Mouse (Mus musculus) urinary bladder, adult 18-20 months (tissue): ENCODE results near the gene Cpz.

ENCODE experiments used
- DNase-seq, 2 experiments: peaks; one replicate each; pipeline ENCODE4 v3.0.0; 2022; ENCODE audit warnings: low spot score in 2 of 2, mixed read lengths in 2 of 2

The Cpz gene

GRCm38 (mm10) chr5:35525469-35526123 lies at the start of gene Cpz:
Cpz (minus strand) TSS chr5:35525698.
- DNase-seq, result no peak

GRCm38 (mm10) chr5:35574653-35575599 lies 49.4 kb upstream of the Cpz start, which contains the start of gene Trmt44:
Trmt44 (minus strand) TSS chr5:35575070.
- DNase-seq, result peak; percentile 88 to 91

DNA sequence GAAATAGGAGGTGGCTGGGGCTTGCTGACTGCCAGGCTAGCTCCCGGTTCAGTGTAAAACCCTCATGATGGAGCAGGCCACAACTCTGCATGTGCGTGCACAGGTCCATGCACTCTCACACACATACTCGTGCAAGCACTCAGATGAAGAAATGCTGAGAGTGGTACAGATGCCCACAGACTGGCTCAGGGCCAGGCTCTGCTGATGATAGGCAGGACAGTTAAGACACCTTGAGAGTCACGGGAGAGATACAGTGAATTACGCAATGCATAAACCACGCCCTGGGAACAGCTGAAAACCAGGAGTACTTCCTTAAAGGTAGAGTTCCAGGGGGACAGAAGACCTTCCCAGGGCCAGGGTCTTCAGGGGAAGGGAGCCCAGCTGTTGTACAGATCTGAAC lies 46.0 kb upstream of the Cpz start:
- DNase-seq, result no peak

DNA sequence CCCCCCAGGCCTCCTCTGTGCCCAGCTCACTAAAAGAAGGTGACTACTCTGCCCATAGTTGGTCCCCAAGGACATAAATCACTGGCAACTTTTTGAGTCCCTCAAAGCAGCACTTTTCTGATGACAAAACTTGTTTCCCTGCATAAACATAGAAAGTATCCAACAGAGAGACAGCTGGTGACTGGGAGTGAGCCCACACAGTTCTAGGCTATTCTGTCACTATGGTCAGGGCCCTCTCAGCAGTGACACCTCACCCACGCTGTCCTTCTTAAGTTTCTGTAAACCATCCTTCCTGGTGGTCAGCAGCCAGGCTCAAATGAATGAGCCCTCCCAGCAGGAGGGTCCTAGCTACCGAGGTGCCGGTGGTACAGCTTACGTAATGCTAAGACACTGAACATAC lies 41.1 kb upstream of the Cpz start:
- no peak for DNase-seq

- no peak for DNase-seq
Measured at GRCm38 (mm10) chr5:35565217-35565616, 39.7 kb upstream of the Cpz start.

DNA sequence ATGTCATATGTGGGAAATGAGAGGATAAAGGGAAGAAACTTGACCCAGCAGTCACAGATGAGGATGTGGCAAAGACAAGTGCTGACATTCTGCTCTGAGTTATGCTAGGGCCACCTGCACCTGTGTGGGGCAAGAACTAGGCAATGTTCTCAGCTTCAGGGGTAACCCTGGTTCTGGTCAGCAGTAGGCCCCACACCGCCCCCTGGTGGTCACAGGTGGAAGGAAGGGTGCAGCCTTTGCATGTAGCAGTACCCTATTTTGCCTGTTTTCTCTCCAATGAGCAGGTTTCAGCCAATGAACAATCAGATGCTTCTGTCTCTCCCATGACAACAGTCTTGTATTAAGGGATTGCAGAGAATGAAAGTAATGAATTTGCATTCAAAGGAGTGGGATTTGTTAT lies 38.0 kb upstream of the Cpz start:
- peak; percentile 48 to 61 for DNase-seq

GRCm38 (mm10) chr5:35562616-35563015 lies 37.1 kb upstream of the Cpz start:
- no peak for DNase-seq

DNA sequence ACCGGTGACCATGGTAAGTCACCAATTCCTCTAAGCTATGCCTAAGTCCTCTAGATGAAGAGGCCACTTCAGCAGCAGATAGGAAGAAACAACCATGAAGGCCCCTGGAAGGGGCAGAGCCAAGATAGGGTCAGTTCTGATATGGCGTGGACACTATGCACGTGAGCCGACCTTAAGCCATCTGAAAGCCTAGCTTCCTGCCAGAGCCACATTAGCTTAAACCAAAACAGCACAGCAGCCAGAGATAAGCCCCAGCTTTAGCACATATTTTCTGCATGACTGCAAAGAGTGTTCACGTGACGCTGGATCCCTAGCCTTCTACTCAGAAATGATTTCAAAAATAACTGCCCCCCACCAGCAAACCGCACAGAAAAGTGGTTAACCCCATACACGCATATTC lies 33.9 kb upstream of the Cpz start:
- DNase-seq, result no peak

GRCm38 (mm10) chr5:35557946-35558621 lies 32.6 kb upstream of the Cpz start:
- DNase-seq, result no peak

DNA sequence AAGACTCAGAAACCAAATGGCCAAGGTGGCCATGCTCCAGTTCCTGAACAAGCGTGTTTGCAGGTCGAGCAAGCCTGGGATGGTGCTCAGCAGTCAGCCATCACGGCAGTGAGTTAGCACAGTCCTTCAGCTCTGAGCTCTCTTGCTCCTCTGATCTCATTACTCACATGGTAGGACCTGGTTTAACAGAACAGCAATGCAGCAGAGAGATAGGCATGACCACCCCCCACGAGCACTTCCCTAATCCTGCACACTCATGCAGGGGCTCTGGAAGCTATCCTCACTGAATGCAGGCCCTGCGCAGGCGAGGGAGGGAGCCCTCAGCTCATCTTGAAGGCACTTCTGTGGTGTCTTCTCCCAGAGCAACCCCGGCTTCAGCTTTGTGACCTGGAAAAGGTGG lies 30.9 kb upstream of the Cpz start:
- no peak for DNase-seq

DNA sequence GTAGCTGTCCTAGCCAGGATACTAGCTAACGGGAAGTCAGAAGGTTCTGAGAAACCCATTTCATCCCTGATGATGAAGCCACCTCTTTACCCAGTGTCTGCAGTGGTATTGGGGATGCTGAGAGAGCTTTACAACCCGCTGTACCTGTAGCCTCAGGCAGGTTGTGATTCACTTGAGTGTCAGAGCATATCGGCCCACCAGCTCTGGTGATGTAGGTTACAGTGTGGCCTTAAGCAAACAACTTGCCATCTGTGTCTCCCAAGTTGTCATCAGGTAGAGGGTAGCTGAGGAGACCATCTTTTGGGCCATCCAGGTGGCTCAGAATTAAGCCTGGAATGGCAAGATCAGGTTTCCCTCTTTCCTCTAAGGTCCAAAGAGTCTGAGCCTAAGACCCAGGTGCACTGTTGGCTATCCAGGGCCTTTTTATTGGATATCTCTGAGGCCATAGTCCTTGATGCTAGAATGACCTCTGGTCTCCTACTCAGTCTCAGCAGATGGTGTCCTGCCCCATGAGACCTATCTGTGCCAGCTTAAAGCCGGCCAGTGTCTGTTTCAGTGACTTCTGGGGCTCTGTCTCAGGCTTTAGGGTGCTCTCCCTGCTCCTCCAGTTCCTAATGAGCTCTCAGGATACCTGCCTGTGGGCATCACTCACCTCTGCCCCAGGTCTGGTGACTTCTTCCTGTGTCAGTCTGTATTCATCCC lies 27.5 kb upstream of the Cpz start:
- DNase-seq, result no peak

DNA sequence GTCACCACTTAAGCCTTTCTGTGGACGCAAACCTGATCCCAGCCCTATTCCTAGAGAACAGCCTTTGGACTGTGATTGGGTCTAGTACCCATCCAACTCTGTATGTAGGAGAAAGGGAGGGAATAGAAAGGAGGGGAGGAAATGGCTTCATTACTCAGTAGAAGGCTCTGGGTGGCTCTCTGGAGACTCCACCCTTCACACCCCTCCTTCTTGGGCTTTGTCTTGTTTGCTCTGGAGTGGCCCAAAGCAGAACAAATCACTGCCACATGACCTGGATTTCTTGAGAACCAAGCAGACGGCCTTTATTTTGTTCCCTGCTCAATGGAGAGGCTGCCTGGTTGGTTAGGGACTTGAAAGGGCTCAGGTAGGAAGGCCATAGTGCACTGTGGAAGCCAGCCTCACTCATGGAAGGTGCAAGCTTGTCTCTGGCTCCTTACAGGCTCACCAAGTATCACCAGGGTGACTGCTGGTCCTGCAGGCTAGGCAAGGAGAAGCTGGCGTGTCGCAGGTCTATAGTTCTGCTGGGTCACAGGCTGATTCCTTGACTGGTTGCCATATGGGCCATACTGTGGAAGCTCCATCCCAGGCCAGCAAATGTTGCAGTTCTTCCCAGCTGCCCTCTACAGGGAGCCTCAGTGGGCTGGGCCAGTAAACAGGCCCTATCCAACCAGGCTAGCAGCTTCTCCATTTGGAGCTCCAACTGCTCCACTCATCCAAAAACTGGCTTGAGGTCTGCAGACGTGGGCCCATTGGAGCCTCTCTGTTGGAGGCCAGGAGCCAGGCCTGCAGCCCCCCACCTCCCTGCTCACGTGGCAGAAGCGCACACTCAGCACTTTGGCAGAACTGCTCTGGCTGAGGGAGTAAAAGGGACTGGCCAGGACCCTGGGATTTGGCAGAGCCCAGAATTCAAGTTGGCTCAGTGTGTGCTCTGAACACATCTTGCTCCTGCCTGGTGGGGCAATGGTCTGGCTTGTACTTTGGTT lies 26.6 kb upstream of the Cpz start:
- DNase-seq, result no peak

DNA sequence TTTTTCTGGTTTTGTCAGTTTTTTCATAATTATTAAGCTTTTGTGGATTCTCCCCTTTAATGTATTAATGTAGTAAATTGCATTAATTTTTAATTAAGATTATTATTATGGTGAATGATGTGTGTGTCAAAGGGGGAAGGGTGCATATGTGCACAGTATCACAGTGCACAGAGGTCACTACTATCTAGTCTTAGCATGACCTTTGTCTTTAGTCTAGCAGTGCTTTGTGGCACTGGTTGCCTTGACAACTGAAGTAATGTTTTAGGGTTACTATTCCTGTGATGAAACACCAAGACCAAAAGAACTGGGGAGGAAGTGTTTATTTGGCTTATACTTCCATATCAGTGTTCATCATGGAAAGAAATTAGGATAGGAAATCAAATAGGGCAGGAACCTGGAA lies 20.6 kb upstream of the Cpz start:
- DNase-seq, result no peak

DNA sequence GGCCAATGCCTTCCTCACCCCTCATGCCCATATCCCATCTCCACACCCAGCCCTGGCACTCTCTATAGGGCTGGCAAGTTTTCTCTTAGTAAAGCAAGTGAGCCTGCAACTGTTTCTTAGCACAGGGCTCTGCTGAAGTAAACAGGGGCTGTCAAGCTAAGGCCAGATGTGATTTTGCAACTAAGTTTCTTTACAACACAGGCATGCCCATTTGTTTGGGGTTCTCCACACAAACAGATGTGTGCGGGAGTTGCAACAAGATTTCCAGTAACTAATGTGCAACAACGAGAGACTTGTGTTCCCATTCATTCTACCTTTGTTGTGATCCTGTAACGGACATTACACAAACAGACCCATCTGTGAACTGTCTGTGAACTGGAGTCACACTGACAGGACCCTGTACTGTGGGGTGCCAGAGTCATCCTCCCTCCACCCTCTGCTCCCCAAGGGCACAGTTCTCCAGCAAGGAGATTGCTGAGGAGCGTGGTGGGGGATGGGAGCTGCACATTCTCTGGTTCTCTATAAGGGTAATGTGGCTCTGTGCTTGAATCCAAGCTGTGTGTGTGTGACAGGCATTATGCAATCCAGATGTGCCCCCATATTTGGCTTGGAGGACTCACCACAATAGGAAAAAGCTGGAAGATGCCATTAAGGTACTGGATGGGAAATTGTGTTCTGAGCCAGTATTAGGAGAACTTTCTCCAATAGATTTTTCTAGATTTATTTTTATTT lies 15.7 kb upstream of the Cpz start:
- DNase-seq, result no peak

GRCm38 (mm10) chr5:35540555-35540954 lies 15.1 kb upstream of the Cpz start:
- no peak for DNase-seq

DNA sequence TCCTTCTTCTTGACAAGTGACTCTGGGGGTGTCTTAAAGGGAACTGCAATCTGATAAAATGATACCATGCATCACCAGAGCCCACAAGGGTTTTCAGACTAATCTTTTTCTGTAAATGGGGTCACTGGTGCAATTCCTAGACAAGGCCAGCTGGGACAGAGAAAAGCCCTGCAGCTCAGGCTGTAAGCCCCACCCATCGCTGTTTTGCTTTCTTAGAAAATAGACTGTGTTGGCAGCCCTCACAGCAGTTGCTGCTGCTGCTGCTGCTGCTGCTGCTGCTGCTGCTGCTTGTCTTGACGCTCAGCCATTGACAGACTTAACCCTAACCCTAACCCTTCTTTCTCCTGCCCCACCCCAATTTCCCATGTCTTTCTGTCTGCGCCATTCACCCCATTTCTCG lies 14.1 kb upstream of the Cpz start:
- no peak for DNase-seq

DNA sequence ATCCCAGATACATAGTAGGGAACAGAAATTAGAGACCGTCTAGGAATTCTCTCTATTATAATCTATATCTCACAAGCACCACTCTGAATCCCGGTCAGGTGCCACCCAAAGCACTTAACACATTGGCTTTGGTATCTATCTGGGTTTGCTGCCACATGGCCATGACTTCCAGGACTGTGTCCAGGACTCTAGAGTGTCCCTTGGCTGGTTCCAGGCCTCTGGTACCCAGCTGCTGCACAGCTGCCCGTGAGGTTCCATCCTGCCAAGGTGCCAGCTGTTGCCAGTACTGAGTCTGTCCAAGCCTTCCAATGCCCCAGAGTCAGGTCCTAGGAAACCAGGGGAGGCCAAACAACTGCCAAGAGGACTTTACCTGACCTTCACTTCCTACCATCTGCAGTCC lies 12.5 kb upstream of the Cpz start:
- no peak for DNase-seq

- DNase-seq, result no peak
Measured at GRCm38 (mm10) chr5:35537474-35537873, 12.0 kb upstream of the Cpz start.

- DNase-seq, result no peak
Measured at GRCm38 (mm10) chr5:35536271-35536670, 10.8 kb upstream of the Cpz start.

DNA sequence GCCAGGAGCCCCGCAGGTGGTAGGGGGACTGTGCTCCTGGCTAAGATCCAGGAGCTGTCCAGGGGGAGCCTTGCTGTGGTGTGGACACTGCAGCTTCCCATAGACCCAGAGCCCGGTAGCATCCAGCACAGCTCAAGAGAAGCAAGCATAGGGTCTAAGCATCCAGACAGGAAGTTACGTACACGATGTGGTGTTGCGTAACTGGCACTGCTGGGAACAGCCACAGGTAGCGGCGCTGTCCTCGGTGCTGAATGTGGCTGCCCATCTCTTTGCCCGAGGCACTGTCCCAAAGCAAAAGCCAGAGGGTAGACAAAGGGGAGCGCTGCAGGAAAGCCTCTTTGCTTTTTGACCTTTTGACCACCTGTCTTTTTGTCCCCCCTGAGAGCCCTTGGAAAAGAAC lies 6.1 kb upstream of the Cpz start:
- peak in 1 of 2 experiments; percentile 30 for DNase-seq
